Mouse (Mus musculus) erythroblast, embryonic 14.5 days (primary cell): ENCODE results near the gene Mta2. TPM values are rescaled to one million over a fixed set of nuclear protein-coding genes. Genes with fewer than 3 reads are reported as not detected.

Source experiments
- H3K27me3 ChIP-seq: 2 replicates; pipeline ENCODE4 v1.6.1; 2012; ENCODE audit warnings: inconsistent platforms; ENCODE audit not compliant: control insufficient read depth
- H3K36me3 ChIP-seq: 2 replicates; pipeline ENCODE4 v1.6.1; 2012; ENCODE audit warnings: mild to moderate bottlenecking, inconsistent platforms; ENCODE audit not compliant: control insufficient read depth
- H3K4me1 ChIP-seq: 2 replicates; pipeline ENCODE4 v1.6.1; 2012; ENCODE audit warnings: inconsistent platforms; ENCODE audit not compliant: control insufficient read depth
- H3K4me3 ChIP-seq: replicated peaks from 2 replicates; pipeline ENCODE3; 2012; ENCODE audit warnings: moderate library complexity, mild to moderate bottlenecking, inconsistent platforms
- H3K9me3 ChIP-seq: 2 replicates; pipeline ENCODE4 v1.6.1; 2012; ENCODE audit warnings: low read length, inconsistent platforms, mixed read lengths; ENCODE audit not compliant: control insufficient read depth
- GATA1 ChIP-seq: IDR thresholded peaks from 2 replicates; pipeline ENCODE4 v1.6.1; 2012; ENCODE audit warnings: low read length, inconsistent platforms, mixed read lengths
- TAL1 ChIP-seq: IDR thresholded peaks from 3 replicates; pipeline ENCODE4 v1.6.1; 2012; ENCODE audit warnings: low read length, inconsistent platforms, mixed read lengths
- polyA plus RNA-seq: library from polyadenylated mRNA; stranded (reverse); fragments of >175 nt; gene quantifications from 2 replicates; pipeline ENCODE4 v1.2.3, GENCODE M21; 2012

Mta2 gene
- polyA plus RNA-seq, 1 experiment: 2.2 TPM

GRCm38 (mm10) chr19:8989066-8989566 is 47.4 kb downstream of the Mta2 start, which contains the start of gene Ahnak:
Ahnak (plus strand) TSS chr19:8989284.
- Histone ChIP-seq H3K27me3 (peaks cover 66% of the 10 kb centered on the region), H3K4me1 (peaks cover 26% of the 10 kb centered on the region), H3K4me3 (peak within 1 kb of the TSS; percentile 57), H3K36me3 (no peaks in the 10 kb centered on the region), H3K9me3 (no peaks in the 10 kb centered on the region)
- TF ChIP-seq TAL1: no peak
- no peak for TF ChIP-seq GATA1

- TF ChIP-seq GATA1 (no peak), TAL1 (no peak)
- peak overlapping the region; percentile 57 for H3K4me3 ChIP-seq
- H3K36me3 ChIP-seq: no peaks in the 10 kb centered on the region
- peaks cover 26% of the 10 kb centered on the region for H3K4me1 ChIP-seq
- H3K9me3 ChIP-seq: no peaks in the 10 kb centered on the region
- H3K27me3 ChIP-seq: peaks cover 64% of the 10 kb centered on the region
Measured at GRCm38 (mm10) chr19:8989567-8990431, 48.1 kb downstream of the Mta2 start.

- H3K4me1 ChIP-seq: peaks cover 30% of the 10 kb centered on the region
- peaks cover 62% of the 10 kb centered on the region for H3K27me3 ChIP-seq
- no peak overlapping the region for H3K4me3 ChIP-seq
- H3K9me3 ChIP-seq: no peaks in the 10 kb centered on the region
- no peaks in the 10 kb centered on the region for H3K36me3 ChIP-seq
- no peak for TF ChIP-seq GATA1
- no peak for TF ChIP-seq TAL1
Measured at GRCm38 (mm10) chr19:8990432-8991102, 48.9 kb downstream of the Mta2 start.

GRCm38 (mm10) chr19:8991245-8991870 is 49.7 kb downstream of the Mta2 start:
- TF ChIP-seq TAL1 (no peak), GATA1 (no peak)
- no peak overlapping the region for H3K4me3 ChIP-seq
- H3K27me3 ChIP-seq: peaks cover 54% of the 10 kb centered on the region
- H3K9me3 ChIP-seq: no peaks in the 10 kb centered on the region
- H3K36me3 ChIP-seq: no peaks in the 10 kb centered on the region
- H3K4me1 ChIP-seq: peaks cover 30% of the 10 kb centered on the region

GRCm38 (mm10) chr19:8991871-8992735 is 50.4 kb downstream of the Mta2 start:
- H3K27me3 ChIP-seq: peaks cover 49% of the 10 kb centered on the region

GRCm38 (mm10) chr19:8992769-8993624 is 51.3 kb downstream of the Mta2 start:
- H3K27me3 ChIP-seq: peaks cover 40% of the 10 kb centered on the region
- H3K4me3 ChIP-seq: no peak overlapping the region

More at GRCm38 (mm10) chr19:8991871-8992735, 50.4 kb downstream of the Mta2 start:
- H3K4me1 ChIP-seq: peaks cover 30% of the 10 kb centered on the region
- H3K9me3 ChIP-seq: no peaks in the 10 kb centered on the region
- TF ChIP-seq GATA1 (no peak), TAL1 (no peak)
- no peak overlapping the region for H3K4me3 ChIP-seq
- no peaks in the 10 kb centered on the region for H3K36me3 ChIP-seq

GRCm38 (mm10) chr19:8993625-8993912 is 51.9 kb downstream of the Mta2 start:
- Histone ChIP-seq H3K4me1 (peaks cover 43% of the 10 kb centered on the region), H3K27me3 (peaks cover 34% of the 10 kb centered on the region), H3K36me3 (no peaks in the 10 kb centered on the region), H3K4me3 (no peak overlapping the region), H3K9me3 (no peaks in the 10 kb centered on the region)
- no peak for TF ChIP-seq TAL1
- no peak for TF ChIP-seq GATA1

More at GRCm38 (mm10) chr19:8992769-8993624, 51.3 kb downstream of the Mta2 start:
- TF ChIP-seq TAL1: no peak
- TF ChIP-seq GATA1: no peak
- Histone ChIP-seq H3K9me3 (no peaks in the 10 kb centered on the region), H3K4me1 (peaks cover 39% of the 10 kb centered on the region), H3K36me3 (no peaks in the 10 kb centered on the region)
